Mouse (Mus musculus) midbrain, embryonic 14.5 days (tissue): ENCODE data around the gene Gm11939. TPM values are rescaled to one million over a fixed set of nuclear protein-coding genes. Genes with fewer than 3 reads are reported as not detected.

ENCODE experiments used
- ATAC-seq: fragments of 200-750 bp; cut with Nextera tagmentation; 2 replicates; pipeline ENCODE4 v1.8.0; 2017; ENCODE audit warnings: moderate number of reproducible peaks, moderate library complexity; ENCODE audit not compliant: low FRiP score, low TSS enrichment
- DNase-seq: peaks from one replicate; pipeline ENCODE4 v3.0.0-alpha.2; 2015
- H3K27ac ChIP-seq: fragments of 300-500 bp; sonication (generic); replicated peaks from 2 replicates; pipeline ENCODE4 v1.5.1; 2014; ENCODE audit warnings: mild to moderate bottlenecking, low read depth, low read length, moderate library complexity
- H3K27me3 ChIP-seq: fragments of 300-500 bp; sonication (generic); 2 replicates; pipeline ENCODE4 v1.6.1; 2014; ENCODE audit warnings: low read length, control low read depth, mixed read lengths; ENCODE audit not compliant: control insufficient read depth, insufficient read depth
- H3K36me3 ChIP-seq: fragments of 300-500 bp; sonication (generic); 2 replicates; pipeline ENCODE4 v1.6.1; 2014; ENCODE audit warnings: low read length, control low read depth; ENCODE audit not compliant: control insufficient read depth, insufficient read depth
- H3K4me1 ChIP-seq: fragments of 300-500 bp; sonication (generic); 2 replicates; pipeline ENCODE4 v1.6.1; 2014; ENCODE audit warnings: mild to moderate bottlenecking, antibody characterized with exemption, low read length, control low read depth; ENCODE audit not compliant: control insufficient read depth, insufficient read depth
- H3K4me2 ChIP-seq: fragments of 300-500 bp; sonication (generic); 2 replicates; pipeline ENCODE4 v1.6.1; 2014; ENCODE audit warnings: mild to moderate bottlenecking, low read length, moderate library complexity
- H3K4me3 ChIP-seq: fragments of 300-500 bp; sonication (generic); replicated peaks from 2 replicates; pipeline ENCODE4 v1.5.1; 2014; ENCODE audit warnings: low read depth, low read length
- H3K9ac ChIP-seq: fragments of 300-500 bp; sonication (generic); replicated peaks from 2 replicates; pipeline ENCODE4 v1.6.1; 2014; ENCODE audit warnings: mild to moderate bottlenecking, low read length, moderate library complexity
- H3K9me3 ChIP-seq: fragments of 300-500 bp; sonication (generic); 2 replicates; pipeline ENCODE4 v1.6.1; 2016; ENCODE audit warnings: low read length, control low read depth, mixed read lengths; ENCODE audit not compliant: control insufficient read depth
- WGBS: fragments of 180-500 bp; shearing (Covaris S2); extraction: QIAGEN DNeasy Blood & Tissue Kit; methylation state at CpG from one replicate; pipeline ENCODE4 v1.1.7; 2014; 5-methylcytosine and 5-hydroxymethylcytosine counted together
- polyA plus RNA-seq: library from polyadenylated mRNA; unstranded; fragments of >200 nt; fragmentation: Nextera tagmentation; extraction: Ambion mirVana; gene quantifications from 2 replicates; pipeline ENCODE4 v1.2.1, GENCODE M21; 2014

The Gm11939 gene
- polyA plus RNA-seq, 1 experiment from 2014 or later = not detected

DNA sequence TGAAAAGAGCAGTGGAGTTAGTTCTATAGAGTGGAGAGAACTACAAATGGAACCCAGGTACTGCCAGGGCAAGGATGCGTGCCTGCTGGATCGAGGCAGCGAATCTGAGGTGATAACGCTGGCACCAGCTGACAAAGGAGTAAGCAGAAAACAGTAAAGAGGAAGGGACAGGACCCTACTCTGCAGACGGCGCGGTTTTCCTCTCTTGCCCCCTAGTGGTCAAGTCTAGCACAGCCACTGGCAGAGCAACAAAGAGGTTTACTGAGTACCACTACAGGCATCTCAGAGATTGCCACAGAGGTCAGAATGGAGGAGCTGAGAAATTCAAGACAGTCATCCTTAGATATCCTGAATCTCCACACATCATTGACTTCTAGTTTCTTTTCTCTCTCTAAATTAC lies 14.8 kb upstream of the Gm11939 start:
- Histone ChIP-seq H3K9ac (0 out of 2 replicates have a peak overlapping the region, but pooled peaks have one; percentile 21), H3K27me3 (no peaks in the 10 kb centered on the region), H3K36me3 (no peaks in the 10 kb centered on the region), H3K9me3 (no peaks in the 10 kb centered on the region), H3K4me3 (no peak overlapping the region), H3K4me2 (peak overlapping the region; percentile 45), H3K27ac (no peak overlapping the region), H3K4me1 (no peaks in the 10 kb centered on the region)
- ATAC-seq = no peak; the same call in 1 of the 2 replicates
- WGBS = 2% methylated on average over 7 of the region's 7 CpGs
- DNase-seq = peak; percentile 89

- no peak overlapping the region for H3K9ac ChIP-seq
- no peak overlapping the region for H3K4me3 ChIP-seq
- H3K4me2 ChIP-seq = no peak overlapping the region
- H3K36me3 ChIP-seq = no peaks in the 10 kb centered on the region
- H3K4me1 ChIP-seq = no peaks in the 10 kb centered on the region
- H3K27ac ChIP-seq = no peak overlapping the region
- ATAC-seq (no peak), DNase-seq (peak; percentile 2)
- no peaks in the 10 kb centered on the region for H3K9me3 ChIP-seq
- H3K27me3 ChIP-seq = no peaks in the 10 kb centered on the region
- 4% methylated on average over 4 of the region's 4 CpGs for WGBS
Observed at GRCm38 (mm10) chr11:99573164-99573563, 13.9 kb upstream of the Gm11939 start.

GRCm38 (mm10) chr11:99566530-99566929 lies 7.3 kb upstream of the Gm11939 start, which contains the start of gene Krtap3-1:
Gene Krtap3-1 (minus strand): TSS chr11:99566630.
- H3K27ac ChIP-seq = no peak within 1 kb of the TSS
- H3K4me1 ChIP-seq = no peaks in the 10 kb centered on the region
- no peaks in the 10 kb centered on the region for H3K27me3 ChIP-seq
- WGBS = 96% methylated on average over 7 of the region's 7 CpGs
- H3K4me3 ChIP-seq = no peak within 1 kb of the TSS
- H3K9ac ChIP-seq = no peak within 1 kb of the TSS
- no peak for DNase-seq
- no peaks in the 10 kb centered on the region for H3K9me3 ChIP-seq
- H3K36me3 ChIP-seq = no peaks in the 10 kb centered on the region
- H3K4me2 ChIP-seq = no peak within 1 kb of the TSS
- no peak for ATAC-seq

DNA sequence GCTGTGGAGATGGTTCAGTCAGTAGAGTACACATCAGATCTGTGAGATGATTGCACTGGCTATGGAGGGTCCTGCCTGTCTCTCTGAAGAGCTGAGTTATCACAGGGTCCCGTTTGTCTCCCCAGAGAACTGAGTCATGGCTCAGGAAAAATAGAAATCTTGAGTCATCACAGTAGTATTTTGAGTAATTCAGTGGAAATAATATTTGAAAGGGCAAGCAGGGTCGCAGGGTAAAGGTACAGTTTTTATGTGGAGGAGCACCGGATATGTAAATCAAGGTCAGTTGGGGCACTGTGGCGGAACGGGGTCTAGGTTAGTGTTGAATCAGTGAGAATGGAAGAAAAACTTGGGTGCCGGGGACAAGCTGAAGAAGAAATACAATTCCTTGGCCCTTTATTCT lies 3.3 kb upstream of the Gm11939 start:
- DNase-seq (no peak), ATAC-seq (no peak)
- 84% methylated on average over 6 of the region's 6 CpGs for WGBS
- Histone ChIP-seq H3K4me1 (no peaks in the 10 kb centered on the region), H3K9ac (no peak overlapping the region), H3K27me3 (no peaks in the 10 kb centered on the region), H3K9me3 (no peaks in the 10 kb centered on the region), H3K27ac (no peak overlapping the region), H3K4me2 (no peak overlapping the region), H3K36me3 (no peaks in the 10 kb centered on the region), H3K4me3 (no peak overlapping the region)

GRCm38 (mm10) chr11:99557976-99558745 lies 1.1 kb downstream of the Gm11939 start:
- no peak for ATAC-seq
- 85% methylated on average over 3 of the region's 3 CpGs for WGBS
- H3K4me1 ChIP-seq = no peaks in the 10 kb centered on the region

GRCm38 (mm10) chr11:99556753-99557152 lies 2.5 kb downstream of the Gm11939 start, which contains the start of gene Krtap3-2:
Gene Krtap3-2 (minus strand): TSS chr11:99556853.
- H3K36me3 ChIP-seq = no peaks in the 10 kb centered on the region
- 81% methylated on average over 2 of the region's 2 CpGs for WGBS
- no peak for DNase-seq
- no peak within 1 kb of the TSS for H3K27ac ChIP-seq
- ATAC-seq = no peak
- no peak within 1 kb of the TSS for H3K4me3 ChIP-seq
- H3K4me2 ChIP-seq = no peak within 1 kb of the TSS
- H3K9ac ChIP-seq = no peak within 1 kb of the TSS
- no peaks in the 10 kb centered on the region for H3K4me1 ChIP-seq
- H3K9me3 ChIP-seq = no peaks in the 10 kb centered on the region
- H3K27me3 ChIP-seq = no peaks in the 10 kb centered on the region

More at GRCm38 (mm10) chr11:99557976-99558745, 1.1 kb downstream of the Gm11939 start:
- no peak overlapping the region for H3K4me2 ChIP-seq
- H3K27me3 ChIP-seq = no peaks in the 10 kb centered on the region
- no peak overlapping the region for H3K4me3 ChIP-seq
- no peaks in the 10 kb centered on the region for H3K9me3 ChIP-seq
- H3K9ac ChIP-seq = no peak overlapping the region
- no peaks in the 10 kb centered on the region for H3K36me3 ChIP-seq
- no peak overlapping the region for H3K27ac ChIP-seq
- no peak for DNase-seq

DNA sequence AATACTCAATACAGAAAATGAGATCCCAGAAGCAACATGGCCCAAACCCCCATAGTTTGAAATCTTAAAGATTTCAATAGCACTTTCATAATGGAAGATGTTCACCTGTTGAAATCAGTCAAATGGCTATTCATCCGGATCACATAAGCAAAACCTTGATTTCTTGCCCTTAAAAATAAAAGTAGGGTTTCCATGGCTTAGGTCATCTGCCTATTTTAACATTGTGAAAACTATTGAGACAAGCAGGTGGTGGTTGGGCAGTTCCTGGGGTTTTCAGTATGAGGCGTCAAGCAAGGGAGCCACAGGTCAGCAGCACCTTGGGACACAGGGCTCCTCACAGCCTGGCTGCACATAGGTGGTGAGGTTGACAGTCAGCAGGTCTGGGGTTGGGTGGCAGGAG lies 3.1 kb downstream of the Gm11939 start:
- Histone ChIP-seq H3K4me1 (no peaks in the 10 kb centered on the region), H3K4me3 (no peak overlapping the region), H3K27me3 (no peaks in the 10 kb centered on the region), H3K27ac (no peak overlapping the region), H3K4me2 (no peak overlapping the region), H3K36me3 (no peaks in the 10 kb centered on the region), H3K9ac (no peak overlapping the region), H3K9me3 (no peaks in the 10 kb centered on the region)
- DNase-seq (no peak), ATAC-seq (no peak)
- WGBS = 86% methylated on average over 2 of the region's 2 CpGs

DNA sequence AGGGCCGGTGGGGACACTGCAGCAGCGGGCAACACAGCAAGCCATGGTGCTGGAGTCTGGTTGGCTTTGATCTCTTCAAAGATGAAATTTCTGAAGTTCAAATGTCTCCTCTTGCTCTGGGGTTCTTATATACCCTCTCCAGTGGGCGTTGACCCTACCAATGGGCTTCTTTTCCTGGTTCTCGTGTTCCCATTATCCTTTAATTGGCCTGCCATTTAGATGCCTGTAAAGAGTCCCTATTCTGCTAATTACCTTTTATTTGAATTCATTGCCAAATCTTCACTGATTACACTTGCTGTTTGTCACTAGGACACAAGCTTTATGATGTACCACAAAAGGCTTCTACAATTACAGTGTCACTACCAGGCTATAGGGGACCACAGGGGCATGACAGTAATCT lies 8.5 kb downstream of the Gm11939 start, which contains the start of gene Krtap3-3:
Gene Krtap3-3 (minus strand): TSS at position 101 of the 400 bp plus-strand sequence.
- 86% methylated on average over 4 of the region's 4 CpGs for WGBS
- no peak for DNase-seq
- H3K4me1 ChIP-seq = no peaks in the 10 kb centered on the region
- no peak within 1 kb of the TSS for H3K9ac ChIP-seq
- no peak within 1 kb of the TSS for H3K4me2 ChIP-seq
- no peaks in the 10 kb centered on the region for H3K9me3 ChIP-seq
- no peaks in the 10 kb centered on the region for H3K36me3 ChIP-seq
- no peaks in the 10 kb centered on the region for H3K27me3 ChIP-seq
- no peak for ATAC-seq
- H3K4me3 ChIP-seq = no peak within 1 kb of the TSS
- H3K27ac ChIP-seq = no peak within 1 kb of the TSS

- H3K36me3 ChIP-seq = no peaks in the 10 kb centered on the region
- no peak overlapping the region for H3K27ac ChIP-seq
- no peaks in the 10 kb centered on the region for H3K27me3 ChIP-seq
- H3K4me2 ChIP-seq = no peak overlapping the region
- H3K4me1 ChIP-seq = no peaks in the 10 kb centered on the region
- no peak overlapping the region for H3K9ac ChIP-seq
- ATAC-seq (no peak), DNase-seq (no peak)
- H3K9me3 ChIP-seq = no peaks in the 10 kb centered on the region
- no peak overlapping the region for H3K4me3 ChIP-seq
Observed at GRCm38 (mm10) chr11:99547892-99548291, 11.4 kb downstream of the Gm11939 start.
